Mouse (Mus musculus) cerebellum, adult (tissue): ENCODE data around the gene Gfy.
"Not testable (repeated sequence)": the region's sequence is repeated elsewhere in the genome, so short reads cannot be mapped to it uniquely, and the experiment has no call there.

Experiments
- ATAC-seq: cut with Nextera tagmentation; 2 replicates; pipeline ENCODE4 v1.9.2; 2017; ENCODE audit warnings: mild to moderate bottlenecking, moderate library complexity, mixed read lengths; ENCODE audit not compliant: insufficient number of reproducible peaks, low FRiP score, low TSS enrichment

Gene Gfy

DNA sequence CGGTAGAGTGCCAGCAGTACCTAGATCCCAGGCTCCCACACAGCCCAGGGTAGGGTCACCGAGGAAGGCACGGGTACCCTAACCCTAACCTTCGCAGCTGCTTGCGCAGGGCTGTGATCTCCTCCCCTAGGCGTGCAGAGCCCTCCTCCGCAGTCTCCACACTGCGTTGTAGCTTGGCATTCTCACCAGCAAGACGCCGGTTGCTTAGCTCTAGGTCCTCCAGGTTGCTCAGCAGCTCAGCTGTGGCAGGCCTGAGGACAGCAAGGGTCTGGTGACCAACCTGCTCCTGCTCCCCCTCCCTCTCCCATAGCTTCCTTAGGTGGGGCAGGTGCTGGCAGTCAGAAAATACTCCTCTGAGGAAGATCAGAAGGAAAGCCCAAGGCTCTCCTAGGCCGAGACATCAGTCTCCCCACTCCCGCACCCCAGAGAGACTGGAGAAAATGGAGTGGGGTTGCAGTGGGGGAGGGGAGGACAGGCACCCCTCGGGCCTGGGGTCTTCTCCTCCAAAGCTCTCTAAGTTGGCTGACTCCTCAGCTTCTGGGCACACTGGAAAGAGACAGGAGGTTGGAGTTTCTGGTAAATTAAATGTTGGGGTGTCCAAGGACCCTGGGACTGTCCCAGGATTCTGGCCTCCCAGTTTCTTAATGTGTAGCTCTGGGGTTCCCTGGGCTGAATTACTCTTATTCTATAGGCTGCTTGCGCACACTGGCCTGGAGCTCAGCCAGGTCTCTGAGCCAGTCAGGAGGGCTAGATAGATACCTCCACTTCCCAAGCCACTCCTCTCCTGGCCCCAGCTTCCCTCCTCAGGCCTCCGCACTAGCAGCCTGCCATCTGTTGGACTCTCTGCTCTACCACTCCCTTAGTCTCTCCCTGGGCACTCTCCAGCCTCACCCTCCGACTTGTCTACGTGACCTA, 14.8 kb upstream of the Gfy start:
- peak; percentile 34; the same call in 1 of the 2 replicates for ATAC-seq

DNA sequence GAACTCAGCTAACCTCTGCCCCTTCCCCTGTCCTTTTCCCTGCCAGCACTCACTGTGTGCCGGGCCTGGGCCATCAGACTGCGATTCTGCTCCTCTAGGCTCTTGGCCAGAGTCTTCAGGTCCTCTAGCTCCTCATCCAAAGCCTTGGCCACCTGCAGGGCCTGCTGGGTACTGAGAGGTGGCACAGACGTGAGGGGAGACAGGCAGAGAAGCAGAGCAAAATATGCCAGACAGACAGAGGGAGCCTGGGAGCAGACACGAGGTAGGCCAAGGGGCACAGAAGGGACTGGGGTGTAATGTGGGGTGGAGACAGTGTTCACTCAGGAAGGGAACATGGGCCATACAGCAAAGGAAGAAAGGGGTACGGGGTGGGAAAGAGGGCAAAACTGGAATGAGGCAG, 14.0 kb upstream of the Gfy start:
- no peak for ATAC-seq

- no peak for ATAC-seq
These were observed 13.4 kb upstream of the Gfy start for GRCm38 (mm10) chr7:45192585-45193310.

DNA sequence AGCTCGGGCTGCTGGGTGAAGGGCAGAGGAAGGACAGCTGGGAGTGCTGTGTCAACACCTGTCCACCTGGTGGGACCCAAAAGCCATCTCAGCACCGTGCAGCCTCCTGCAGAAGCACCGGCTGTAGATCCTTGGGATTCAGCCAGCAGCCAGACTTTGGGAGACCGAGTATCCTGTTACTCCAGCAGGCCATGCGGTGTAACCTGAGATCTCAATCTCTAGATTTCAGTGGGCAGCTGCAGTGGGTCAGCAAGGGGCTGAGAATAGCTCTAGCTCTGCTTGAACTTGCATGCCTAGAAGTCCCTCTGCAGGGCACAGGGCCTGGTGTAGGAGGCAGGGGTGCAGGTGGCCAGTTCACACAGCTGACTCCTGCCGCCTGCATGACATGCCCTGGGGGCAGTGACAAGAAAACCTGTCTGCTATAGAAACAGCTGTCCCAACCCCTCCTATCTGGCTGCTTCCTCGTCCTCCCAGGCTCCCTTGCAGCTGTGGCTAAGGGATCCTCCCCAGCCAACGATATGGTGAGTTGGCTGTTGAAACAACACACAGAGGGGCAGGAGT, 12.5 kb upstream of the Gfy start:
- ATAC-seq: peak; percentile 37; the same call in 1 of the 2 replicates

DNA sequence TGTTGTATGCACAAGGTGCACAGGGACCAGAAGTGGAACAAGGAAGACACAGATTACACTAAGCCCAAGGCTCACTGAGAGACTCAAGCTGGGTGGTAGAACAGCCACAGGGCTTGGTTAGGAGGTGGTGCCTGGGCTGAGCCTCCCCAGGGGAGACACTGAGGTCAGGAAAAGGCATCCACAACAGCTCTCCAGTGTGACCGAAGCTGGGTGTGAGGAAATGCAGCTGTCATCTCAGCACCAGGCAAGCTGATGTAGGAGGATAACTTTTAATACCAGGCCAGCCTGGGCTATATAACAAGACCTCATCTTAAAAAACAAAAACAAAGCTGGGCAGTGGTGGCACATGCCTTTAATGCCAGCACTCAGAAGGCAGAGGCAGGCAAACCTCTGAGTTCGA, 11.8 kb upstream of the Gfy start:
- no peak for ATAC-seq

GRCm38 (mm10) chr7:45190186-45190585, 10.8 kb upstream of the Gfy start:
- ATAC-seq: no peak

DNA sequence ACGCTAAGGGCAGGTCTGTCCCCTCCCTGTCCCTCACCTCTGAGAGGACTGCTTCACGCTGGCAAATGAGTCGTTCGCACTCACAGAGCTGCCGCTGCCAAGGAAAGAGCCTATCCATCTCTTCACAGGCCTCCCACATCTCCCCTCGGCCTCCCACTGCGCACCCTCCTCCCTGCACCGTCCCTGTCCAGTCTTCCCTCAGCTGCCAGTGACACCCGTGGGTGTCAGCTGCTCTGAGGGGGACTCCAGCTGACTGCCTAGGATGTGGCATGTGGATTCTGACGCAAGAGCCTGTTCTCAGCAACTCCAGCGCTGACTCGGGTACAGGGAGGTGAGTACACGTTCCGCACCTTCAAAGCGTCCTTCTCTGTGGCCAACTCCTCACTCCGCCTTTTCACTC, 10.2 kb upstream of the Gfy start:
- ATAC-seq: no peak

- ATAC-seq: no peak
These were observed 6.6 kb upstream of the Gfy start for GRCm38 (mm10) chr7:45185921-45186320.

DNA sequence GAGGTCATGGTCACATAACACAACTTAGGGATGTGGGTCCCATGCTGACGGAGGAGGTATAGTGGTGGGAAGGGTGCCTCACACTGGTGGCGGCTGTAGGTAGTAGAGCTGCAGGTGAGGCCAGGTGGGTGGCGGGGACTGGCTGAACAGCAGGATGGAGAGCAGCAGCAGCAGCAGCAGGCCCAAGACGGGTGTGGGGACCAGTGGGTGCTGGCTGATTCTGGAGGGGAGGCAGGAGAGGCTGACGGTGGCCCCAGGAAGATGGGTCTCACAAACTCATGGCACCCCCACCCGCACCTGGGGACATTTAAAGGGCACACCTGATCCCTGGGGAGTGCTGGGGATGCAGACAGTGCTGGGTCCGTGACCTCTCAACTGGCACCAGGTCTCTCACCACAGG, 4.3 kb upstream of the Gfy start:
- ATAC-seq: no peak

- ATAC-seq: 0 out of 2 replicates have a peak, but pooled peaks have one; percentile 2
These were observed 3.2 kb upstream of the Gfy start for GRCm38 (mm10) chr7:45182606-45183005.

DNA sequence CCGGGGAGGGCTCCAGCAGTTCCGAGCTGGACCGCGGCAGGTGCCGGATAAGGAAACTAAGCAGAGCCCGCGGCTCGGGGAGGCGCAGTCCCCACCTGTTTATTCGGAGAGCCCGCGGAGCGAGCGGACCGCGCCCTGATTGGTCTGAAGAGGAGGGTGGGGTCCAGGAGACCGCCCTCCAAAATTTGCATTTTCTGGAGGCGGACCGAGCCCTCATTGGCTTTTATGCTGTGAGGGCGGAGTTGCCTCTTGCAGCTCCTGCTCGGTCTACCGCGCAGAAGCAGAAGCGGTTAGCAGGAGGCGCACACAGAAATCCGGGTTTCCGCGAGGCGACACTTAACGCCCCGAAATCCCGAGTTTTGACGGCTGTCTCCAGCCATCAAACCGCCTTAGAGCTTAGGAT, 2.8 kb upstream of the Gfy start:
- ATAC-seq: peak; percentile 88

DNA sequence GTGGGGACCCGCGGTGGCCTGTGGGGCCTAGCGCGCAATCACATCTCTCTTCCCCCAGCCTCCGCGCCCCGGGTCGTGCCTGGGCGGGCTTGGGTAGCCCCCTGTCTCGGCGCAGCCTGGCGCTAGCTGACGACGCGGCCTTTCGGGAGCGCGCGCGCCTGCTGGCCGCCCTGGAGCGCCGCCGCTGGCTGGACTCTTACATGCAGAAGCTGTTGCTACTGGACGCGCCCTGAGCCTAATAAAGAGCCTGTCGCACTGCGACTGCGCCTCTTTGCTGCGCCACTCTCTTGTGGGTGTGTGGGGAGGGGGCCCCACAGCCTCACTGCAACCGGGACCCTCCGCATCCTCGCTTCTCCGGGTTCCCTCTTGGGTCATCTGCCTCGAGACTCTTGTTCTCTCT, 2.2 kb upstream of the Gfy start:
- no peak for ATAC-seq

DNA sequence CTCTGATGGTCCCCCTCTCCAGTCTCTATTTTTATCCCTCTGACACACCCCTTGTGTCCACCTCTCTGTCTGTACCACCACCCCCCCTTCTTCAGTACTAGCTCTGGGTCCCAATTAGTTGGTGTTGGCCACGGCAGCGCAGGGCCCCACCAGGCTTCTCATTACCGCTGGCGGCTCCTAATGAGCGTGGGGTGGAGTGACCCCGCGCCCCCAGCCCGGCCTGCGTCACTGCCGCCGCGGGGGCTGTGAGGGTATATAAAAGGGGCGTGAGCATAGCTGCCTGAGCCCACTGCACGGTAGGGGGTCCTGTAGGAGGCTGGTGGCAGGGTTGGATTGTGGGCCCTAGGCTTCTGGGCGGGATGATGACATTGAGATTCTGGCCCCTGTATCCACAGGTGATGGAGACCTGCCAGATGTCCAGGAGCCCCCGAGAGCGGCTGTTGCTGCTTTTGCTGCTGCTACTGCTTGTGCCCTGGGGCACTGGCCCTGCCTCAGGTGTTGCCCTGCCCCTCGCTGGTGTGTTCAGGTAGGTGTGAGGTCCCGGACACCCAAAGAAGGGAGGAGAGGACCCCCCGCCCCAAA, 1.6 kb upstream of the Gfy start, which contains the start of gene Pth2:
Pth2 (plus strand) TSS at position 100 of the 582 bp plus-strand sequence.
- ATAC-seq: no peak

DNA sequence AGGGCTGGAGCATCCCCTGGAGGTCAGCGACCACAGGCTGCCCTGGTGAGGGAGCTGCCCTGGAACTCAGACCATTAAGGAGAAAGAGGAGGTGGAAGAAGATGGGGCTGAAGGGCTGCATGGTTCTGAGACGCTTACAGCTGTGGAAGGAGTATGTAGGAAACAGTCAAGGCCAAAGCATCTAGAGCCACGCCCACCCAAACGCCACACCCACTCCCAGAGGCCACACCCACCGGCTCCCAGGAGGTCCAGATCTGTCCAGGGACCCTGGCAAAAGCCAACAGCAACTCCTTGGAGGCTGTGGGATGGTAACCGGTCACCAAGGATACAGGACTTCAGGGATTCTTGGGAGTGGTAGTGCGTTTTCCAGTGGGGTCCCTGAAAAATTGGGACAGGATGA, 819 bp downstream of the Gfy start:
- no peak for ATAC-seq

GRCm38 (mm10) chr7:45176356-45176755, 3.0 kb downstream of the Gfy start:
- no peak for ATAC-seq

DNA sequence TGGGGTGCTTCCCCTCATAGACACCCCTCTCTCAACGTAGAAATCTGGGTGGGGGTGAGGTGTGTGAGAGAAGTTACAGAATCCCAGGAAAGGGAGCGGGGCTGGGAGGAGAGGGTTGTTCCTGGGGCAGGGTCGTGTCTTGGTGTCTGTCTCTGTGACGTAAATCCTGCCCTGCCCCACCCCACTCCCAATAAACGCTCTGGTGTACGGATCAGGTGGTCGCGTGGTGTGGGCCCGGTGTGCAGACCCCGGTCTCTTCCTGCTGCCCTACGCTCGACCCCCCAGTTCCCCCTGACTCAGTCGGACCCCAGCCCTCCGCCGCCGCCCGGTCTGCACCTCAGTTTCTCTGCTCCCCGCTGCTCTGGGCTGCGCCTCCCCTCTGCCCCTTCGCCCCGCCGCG, 3.4 kb downstream of the Gfy start:
- ATAC-seq: no peak

DNA sequence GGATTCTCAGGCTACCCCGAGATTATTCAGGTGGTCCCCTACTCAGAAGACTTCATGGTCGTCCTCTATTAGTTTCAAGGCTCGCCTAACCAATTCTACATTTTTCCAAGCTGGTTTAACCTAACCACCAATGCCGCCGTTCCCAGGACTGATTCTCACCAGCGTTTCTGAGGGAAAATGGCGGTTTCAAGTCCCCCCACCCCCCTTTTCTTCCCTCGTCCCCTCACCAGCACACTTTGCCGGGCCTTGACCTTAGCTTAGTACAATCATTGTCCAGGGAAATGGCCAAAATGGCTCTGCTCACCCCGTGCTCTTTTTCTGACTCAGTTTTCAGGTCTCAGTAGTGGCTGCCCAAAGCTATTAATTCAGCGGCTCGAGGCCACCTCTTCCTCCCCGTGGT, 4.0 kb downstream of the Gfy start:
- ATAC-seq: no peak

DNA sequence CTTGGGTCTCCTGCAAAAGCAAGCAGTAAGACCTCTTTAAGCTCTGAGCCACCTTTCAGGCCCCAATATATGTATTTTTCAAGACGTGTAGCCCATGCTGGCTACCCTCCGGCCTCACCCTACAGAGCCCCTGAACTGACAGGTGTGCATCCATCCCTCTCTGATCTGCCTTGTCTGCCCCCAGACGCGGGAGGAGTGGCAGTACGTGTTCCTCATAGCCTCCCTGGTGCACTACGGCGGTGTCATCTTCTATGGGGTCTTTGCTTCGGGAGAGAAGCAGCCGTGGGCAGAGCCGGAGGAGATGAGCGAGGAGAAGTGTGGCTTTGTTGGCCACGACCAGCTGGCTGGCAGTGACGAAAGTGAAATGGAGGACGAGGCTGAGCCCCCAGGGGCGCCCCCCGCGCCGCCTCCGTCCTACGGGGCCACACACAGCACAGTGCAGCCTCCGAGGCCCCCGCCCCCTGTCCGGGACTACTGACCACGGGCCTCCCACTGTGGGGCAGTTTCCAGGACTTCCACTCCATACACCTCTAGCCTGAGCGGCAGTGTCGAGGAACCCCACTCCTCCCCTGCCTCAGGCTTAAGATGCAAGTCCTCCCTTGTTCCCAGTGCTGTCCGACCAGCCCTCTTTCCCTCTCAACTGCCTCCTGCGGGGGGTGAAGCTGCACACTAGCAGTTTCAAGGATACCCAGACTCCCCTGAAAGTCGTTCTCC, 4.6 kb downstream of the Gfy start:
- no peak for ATAC-seq

- ATAC-seq: not testable (repeated sequence)
These were observed 5.6 kb downstream of the Gfy start for GRCm38 (mm10) chr7:45173772-45174171.

DNA sequence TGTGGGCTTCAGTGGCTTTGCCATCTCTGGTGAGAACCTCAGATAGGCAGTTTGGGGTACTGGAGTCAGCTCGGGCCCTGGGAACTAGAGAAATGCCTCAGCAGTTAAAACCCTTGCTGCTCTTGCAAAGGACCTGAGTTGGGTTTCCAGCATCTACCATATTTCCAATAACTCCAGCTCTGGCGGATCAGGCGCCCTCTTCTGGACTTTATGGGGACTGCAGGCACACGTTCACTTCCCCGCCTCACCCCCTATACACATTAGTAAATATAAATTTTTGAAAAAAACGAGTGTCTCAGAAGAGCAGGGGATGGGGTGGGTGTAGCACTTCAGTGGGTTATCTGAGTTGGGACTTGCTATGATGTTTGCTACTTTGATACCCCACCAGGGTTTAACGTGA, 6.4 kb downstream of the Gfy start:
- ATAC-seq: no peak
